Mouse (Mus musculus) CH12.LX (cell line): Measurements from ENCODE around the gene Arl8a. TPM values are rescaled to one million over a fixed set of nuclear protein-coding genes. Genes with fewer than 3 reads are reported as not detected.
A peak's percentile ranks its signal among the peaks of the same experiment; 100 is the strongest.

Source experiments
- DNase-seq: peaks from one replicate; pipeline ENCODE4 v3.0.0-alpha.2; 2013; ENCODE audit errors: extremely low read depth
- H3K27ac ChIP-seq: 2 replicates; pipeline ENCODE4 v1.5.1; 2012; ENCODE audit warnings: low read depth, mild to moderate bottlenecking, control low read depth, moderate library complexity; ENCODE audit not compliant: insufficient read depth
- H3K27me3 ChIP-seq: replicated peaks from 2 replicates; pipeline ENCODE3; 2012; ENCODE audit warnings: inconsistent platforms
- H3K36me3 ChIP-seq, 2 experiments: replicated peaks in 1 of 2; 2 replicates each; pipeline versions ENCODE3 to v1.6.1; 2012; ENCODE audit warnings: inconsistent platforms in 1 of 2, low read length in 1 of 2, mild to moderate bottlenecking in 1 of 2, mixed read lengths in 1 of 2, moderate library complexity in 1 of 2; ENCODE audit not compliant: control insufficient read depth in 1 of 2, insufficient read depth in 1 of 2
- H3K4me1 ChIP-seq, 2 experiments: 2 replicates each; pipeline ENCODE4 v1.6.1; 2012; ENCODE audit warnings: inconsistent platforms in 1 of 2, moderate library complexity in 1 of 2; ENCODE audit not compliant: insufficient read depth in 2 of 2, control insufficient read depth in 1 of 2
- H3K4me2 ChIP-seq: 2 replicates; pipeline ENCODE4 v1.6.1; 2012; ENCODE audit warnings: low read depth, mild to moderate bottlenecking, control low read depth; ENCODE audit not compliant: poor library complexity, insufficient read depth, severe bottlenecking
- H3K4me3 ChIP-seq, 3 experiments: fragments of 150-350 bp in 1 of 3; sonication (generic) in 1 of 3; replicated peaks in 1 of 3; 2 replicates each; pipeline versions ENCODE3 to v1.5.1; 2011 to 2012; ENCODE audit warnings: low read depth in 2 of 3, low read length in 2 of 3, mild to moderate bottlenecking in 2 of 3, moderate library complexity in 2 of 3, control low read depth in 1 of 3, improper control_type of control experiment in 1 of 3, inconsistent platforms in 1 of 3, mixed read lengths in 1 of 3; ENCODE audit not compliant: poor library complexity in 1 of 3
- H3K79me2 ChIP-seq: replicated peaks from 2 replicates; pipeline ENCODE4 v1.6.1; 2012; ENCODE audit warnings: mild to moderate bottlenecking, moderate library complexity; ENCODE audit not compliant: control insufficient read depth, poor library complexity, insufficient read depth, severe bottlenecking; ENCODE audit errors: extremely low read depth
- H3K9ac ChIP-seq: 2 replicates; pipeline ENCODE4 v1.6.1; 2012; ENCODE audit warnings: low read depth, mild to moderate bottlenecking, control low read depth, moderate library complexity; ENCODE audit not compliant: insufficient read depth
- H3K9me3 ChIP-seq: replicated peaks from 2 replicates; pipeline ENCODE3; 2012; ENCODE audit warnings: low read length, inconsistent platforms, mixed read lengths
- CHD1 ChIP-seq: IDR thresholded peaks from 2 replicates; pipeline ENCODE4 v1.6.1; 2012; ENCODE audit warnings: low read depth, low read length, improper control_type of control experiment, inconsistent platforms
- ELF1 ChIP-seq: IDR thresholded peaks from 2 replicates; pipeline ENCODE4 v1.6.1; 2014; ENCODE audit warnings: low read depth, mild to moderate bottlenecking, inconsistent platforms, low read length, improper control_type of control experiment
- EP300 ChIP-seq: IDR thresholded peaks from 2 replicates; pipeline ENCODE4 v1.6.1; 2011; ENCODE audit warnings: low read length, improper control_type of control experiment
- HCFC1 ChIP-seq: IDR thresholded peaks from 2 replicates; pipeline ENCODE4 v1.6.1; 2012; ENCODE audit warnings: low read depth, mild to moderate bottlenecking, inconsistent platforms, low read length, improper control_type of control experiment
- IRF4 ChIP-seq: IDR thresholded peaks from 2 replicates; pipeline ENCODE4 v1.6.1; 2014; ENCODE audit warnings: low read depth, mild to moderate bottlenecking, inconsistent platforms, low read length, improper control_type of control experiment
- MEF2A ChIP-seq: IDR thresholded peaks from 2 replicates; pipeline ENCODE4 v1.6.1; 2014; ENCODE audit warnings: low read depth, mild to moderate bottlenecking, inconsistent platforms, low read length, improper control_type of control experiment, borderline replicate concordance
- MYC ChIP-seq: IDR thresholded peaks from 2 replicates; pipeline ENCODE4 v1.6.1; 2011; ENCODE audit warnings: low read depth, mild to moderate bottlenecking, improper control_type of control experiment, low read length
- NRF1 ChIP-seq: IDR thresholded peaks from 2 replicates; pipeline ENCODE4 v1.6.1; 2014; ENCODE audit warnings: low read depth, mild to moderate bottlenecking, inconsistent platforms, low read length, improper control_type of control experiment, moderate library complexity
- RAD21 ChIP-seq: IDR thresholded peaks from 2 replicates; pipeline ENCODE4 v1.6.1; 2011; ENCODE audit warnings: low read depth, mild to moderate bottlenecking, low read length, improper control_type of control experiment, moderate library complexity
- SMC3 ChIP-seq: IDR thresholded peaks from 2 replicates; pipeline ENCODE4 v1.6.1; 2011; ENCODE audit warnings: low read depth, low read length, improper control_type of control experiment
- TCF12 ChIP-seq: IDR thresholded peaks from 2 replicates; pipeline ENCODE4 v1.6.1; 2014; ENCODE audit warnings: low read depth, mild to moderate bottlenecking, inconsistent platforms, low read length, improper control_type of control experiment
- USF1 ChIP-seq: IDR thresholded peaks from 2 replicates; pipeline ENCODE4 v1.6.1; 2014; ENCODE audit warnings: low read depth, mild to moderate bottlenecking, inconsistent platforms, low read length, improper control_type of control experiment
- ZC3H11A ChIP-seq: IDR thresholded peaks from 2 replicates; pipeline ENCODE4 v1.6.1; 2012; ENCODE audit warnings: low read depth, mild to moderate bottlenecking, inconsistent platforms, low read length, improper control_type of control experiment
- ZKSCAN1 ChIP-seq: IDR thresholded peaks from 2 replicates; pipeline ENCODE4 v1.6.1; 2012; ENCODE audit warnings: low read depth, inconsistent platforms, low read length, improper control_type of control experiment, borderline replicate concordance
- ZMIZ1 ChIP-seq: IDR thresholded peaks from 2 replicates; pipeline ENCODE4 v1.6.1; 2012; ENCODE audit warnings: low read depth, mild to moderate bottlenecking, inconsistent platforms, low read length, improper control_type of control experiment
- ZNF384 ChIP-seq: IDR thresholded peaks from 2 replicates; pipeline ENCODE4 v1.6.1; 2012; ENCODE audit warnings: low read depth, low read length, improper control_type of control experiment, inconsistent platforms
- dilution Hi-C: fragments of 300-500 bp; cut with MboI; formaldehyde crosslinking; loops from 2 replicates; pipeline ENCODE4 v1.14.3; 2020; ENCODE audit warnings: low sequenced_read_pairs; ENCODE audit not compliant: extremely low pct_unique_long_range_greater_than_20kb, extremely low pct_ligation_motif_present
- in situ Hi-C: fragments of 300-500 bp; cut with MboI; formaldehyde crosslinking; loops from 3 replicates; pipeline ENCODE4 v1.14.3; 2019; ENCODE audit warnings: low sequenced_read_pairs, low pct_ligation_motif_present, low pct_unique_long_range_greater_than_20kb, mixed read lengths
- polyA plus RNA-seq: library from polyadenylated mRNA; unstranded; fragments of >175 nt; gene quantifications from 2 replicates; pipeline ENCODE4 v1.2.1, GENCODE M21; 2012; ENCODE audit warnings: low read depth; ENCODE audit not compliant: insufficient read length
- total RNA-seq, 2 experiments: library from RNA; depleted of rRNA; stranded (reverse); fragments of 300-350 nt in 1 of 2; fragments of >200 nt in 1 of 2; gene quantifications; 2 replicates each; pipeline ENCODE4 v1.2.3; 2012 to 2014

Gene Arl8a
- total and polyA plus RNA-seq, 3 experiments: 4.2 to 52.7 (median 10.9) TPM

GRCm38 (mm10) chr1:135139906-135140305 lies 6.7 kb upstream of the Arl8a start:
- no peak for TF ChIP-seq SMC3
- no peak for TF ChIP-seq USF1
- TF ChIP-seq ZKSCAN1: no peak
- no peak for TF ChIP-seq ZMIZ1
- no peak for TF ChIP-seq ELF1
- TF ChIP-seq EP300: no peak
- TF ChIP-seq IRF4: no peak
- TF ChIP-seq NRF1: no peak
- no peak for TF ChIP-seq CHD1
- no peak for TF ChIP-seq MYC
- no peak for TF ChIP-seq ZC3H11A
- no peak for TF ChIP-seq MEF2A
- TF ChIP-seq HCFC1: no peak
- TF ChIP-seq RAD21: no peak
- in situ Hi-C loops (no loop called here), dilution Hi-C loops (no loop called here)
- no peak for DNase-seq
- Histone ChIP-seq H3K9ac (no peak overlapping the region), H3K4me1 (peaks cover 14 to 89% of the 10 kb centered on the region in 2 experiments), H3K27ac (no peak overlapping the region), H3K9me3 (no peaks in the 10 kb centered on the region), H3K79me2 (peaks cover 3% of the 10 kb centered on the region; the same call in 1 of the 2 replicates), H3K4me2 (no peak overlapping the region), H3K4me3 (no peak overlapping the region), H3K27me3 (no peaks in the 10 kb centered on the region), H3K36me3 (peaks cover 76 to 95% of the 10 kb centered on the region in 2 experiments)

GRCm38 (mm10) chr1:135142452-135142851 lies 4.2 kb upstream of the Arl8a start:
- TF ChIP-seq TCF12 (no peak), ZNF384 (peak; percentile 64)
- Histone ChIP-seq H3K9ac (no peak overlapping the region), H3K27me3 (no peaks in the 10 kb centered on the region), H3K27ac (no peak overlapping the region), H3K4me3 (no peak overlapping the region), H3K4me1 (peaks cover 10 to 78% of the 10 kb centered on the region in 2 experiments), H3K4me2 (no peak overlapping the region), H3K9me3 (no peaks in the 10 kb centered on the region), H3K79me2 (peaks cover 4% of the 10 kb centered on the region), H3K36me3 (peaks cover 53 to 80% of the 10 kb centered on the region in 2 experiments)
- DNase-seq: no peak
- in situ Hi-C loops (no loop called here), dilution Hi-C loops (no loop called here)
